Mouse (Mus musculus): ENCODE measurements around the gene Rara.
A peak's percentile ranks its signal among the peaks of the same experiment; 100 is the strongest.

Rara gene

DNA sequence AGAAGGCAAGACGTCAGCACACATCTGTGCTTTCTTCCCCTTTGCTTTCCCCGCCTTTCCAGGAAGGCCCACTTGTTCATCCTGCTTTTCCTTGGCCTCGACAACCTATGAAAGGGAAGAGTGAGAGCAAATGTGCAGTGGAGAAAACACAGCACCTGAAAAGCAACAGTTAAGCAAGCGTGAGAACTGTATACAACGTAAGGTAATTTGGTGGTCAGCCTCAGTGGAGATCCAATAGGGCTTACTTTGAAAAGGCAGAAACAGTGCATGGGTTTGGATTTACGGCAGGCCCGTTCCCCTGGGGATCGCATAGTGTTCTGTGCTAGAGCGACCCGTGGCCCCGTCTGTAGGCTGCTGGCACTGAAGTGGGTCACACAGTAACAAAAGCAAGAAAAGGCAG lies 71.6 kb downstream of the Rara start:
- no peak for DNase-seq (ENCODE audit: low spot score)

GRCm38 (mm10) chr11:99006788-99007187 lies 79.2 kb downstream of the Rara start:
- DNase-seq (ENCODE audit: low spot score), result no peak

- DNase-seq (ENCODE audit: low spot score), result no peak
These were observed 82.5 kb downstream of the Rara start for GRCm38 (mm10) chr11:99010124-99010523.

DNA sequence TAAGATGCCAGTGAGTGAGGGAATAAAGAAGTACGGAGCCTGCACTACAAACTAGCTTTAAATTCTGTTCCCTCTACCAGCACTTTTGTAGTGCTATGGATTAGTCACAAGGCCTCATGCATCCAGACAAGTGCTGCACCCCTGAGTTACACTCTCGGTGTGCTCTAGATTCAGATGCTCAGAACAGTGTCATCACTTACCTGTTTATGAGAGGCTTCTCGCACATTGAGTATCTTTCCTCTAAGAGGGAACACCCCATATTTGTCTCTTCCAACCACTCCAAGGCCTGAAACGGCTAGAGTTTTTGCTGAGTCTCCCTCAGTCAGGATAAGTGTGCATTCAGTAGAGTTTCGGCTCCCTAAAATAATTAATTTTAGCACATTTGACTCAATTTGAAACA lies 83.1 kb downstream of the Rara start:
- no peak for DNase-seq (ENCODE audit: low spot score)

GRCm38 (mm10) chr11:99013856-99014255 lies 86.2 kb downstream of the Rara start:
- DNase-seq (ENCODE audit: low spot score), result no peak

DNA sequence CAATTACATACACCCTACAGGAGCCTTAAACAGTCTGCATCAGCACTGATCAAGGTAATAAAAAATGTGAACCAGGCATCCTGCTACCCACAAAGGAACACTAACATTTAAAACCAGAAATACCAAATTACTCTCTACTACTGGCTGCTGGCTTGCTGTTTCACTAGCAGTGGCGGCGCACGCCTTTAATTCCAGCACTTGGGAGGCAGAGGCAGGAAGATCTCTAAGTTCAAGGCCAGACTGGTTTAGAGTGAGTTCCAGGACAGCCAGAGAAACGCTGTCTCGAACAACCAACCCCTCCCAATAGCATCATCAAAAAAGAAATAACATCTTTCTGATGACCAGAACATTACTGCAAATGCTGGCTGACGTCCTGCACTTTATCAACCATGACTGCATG lies 92.2 kb downstream of the Rara start:
- no peak for DNase-seq (ENCODE audit: low spot score)

DNA sequence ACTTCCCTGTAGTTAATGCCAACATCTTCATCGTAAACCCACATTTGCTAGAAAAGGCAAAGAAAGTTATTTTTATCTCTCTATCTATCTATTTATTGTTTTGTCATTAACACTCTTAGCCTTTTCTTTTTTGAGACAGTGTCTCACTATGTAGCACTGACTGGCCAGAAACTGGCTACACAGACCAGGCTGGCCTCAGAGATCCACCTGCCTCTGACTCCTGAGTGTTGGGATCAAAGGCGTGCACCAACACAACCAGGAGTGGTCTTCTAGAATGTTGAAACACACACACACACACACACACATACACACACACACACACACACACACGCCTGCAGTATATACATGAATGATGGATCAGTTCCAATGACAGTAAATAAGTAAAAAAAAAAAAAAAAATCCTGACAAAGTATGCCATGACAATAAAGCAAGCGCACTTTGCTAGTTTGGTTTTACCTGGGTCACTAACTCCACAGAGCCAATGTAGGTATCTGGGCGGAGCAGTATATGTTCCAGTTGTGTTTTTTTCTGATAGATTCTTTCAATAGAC lies 94.8 kb downstream of the Rara start:
- no peak for DNase-seq (ENCODE audit: low spot score)

DNA sequence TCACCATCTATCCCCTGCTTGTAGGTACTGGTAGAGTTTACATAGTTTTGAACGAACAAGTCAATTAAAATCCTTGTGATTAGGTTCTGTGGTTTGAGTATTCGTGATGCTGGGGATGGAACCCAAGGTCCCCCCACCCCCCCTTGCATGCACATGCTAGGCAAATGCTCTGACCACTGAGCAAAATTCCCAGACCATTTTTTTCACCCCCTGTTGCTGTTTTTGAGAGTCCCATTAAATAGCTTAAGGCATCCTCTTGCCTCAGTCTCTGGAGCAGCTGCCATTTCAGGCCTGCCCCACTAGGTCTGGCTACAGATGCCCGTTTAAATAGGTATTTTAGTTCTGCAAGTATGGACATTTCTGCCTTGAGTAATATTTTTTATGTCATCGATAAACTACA lies 95.5 kb downstream of the Rara start:
- no peak for DNase-seq (ENCODE audit: low spot score)

- DNase-seq (ENCODE audit: low spot score), result peak; percentile 97
These were observed 96.2 kb downstream of the Rara start, which contains the start of gene Top2a for GRCm38 (mm10) chr11:99023500-99024467. Gene Top2a, minus strand, starts transcription at chr11:99024189.

Data from adipocyte (in vitro differentiated cells).